Mouse (Mus musculus) CH12.LX (cell line): ENCODE results near the gene 2310061I04Rik. TPM values are rescaled to one million over a fixed set of nuclear protein-coding genes. Genes with fewer than 3 reads are reported as not detected.

Source experiments
- DNase-seq: peaks from one replicate; pipeline ENCODE4 v3.0.0-alpha.2; 2013; ENCODE audit errors: extremely low read depth
- H3K27ac ChIP-seq: 2 replicates; pipeline ENCODE4 v1.5.1; 2012; ENCODE audit warnings: low read depth, mild to moderate bottlenecking, control low read depth, moderate library complexity; ENCODE audit not compliant: insufficient read depth
- H3K27me3 ChIP-seq: replicated peaks from 2 replicates; pipeline ENCODE3; 2012; ENCODE audit warnings: inconsistent platforms
- H3K36me3 ChIP-seq, 2 experiments: replicated peaks in 1 of 2; 2 replicates each; pipeline versions ENCODE3 to v1.6.1; 2012; ENCODE audit warnings: inconsistent platforms in 1 of 2, low read length in 1 of 2, mild to moderate bottlenecking in 1 of 2, mixed read lengths in 1 of 2, moderate library complexity in 1 of 2; ENCODE audit not compliant: control insufficient read depth in 1 of 2, insufficient read depth in 1 of 2
- H3K4me1 ChIP-seq, 2 experiments: 2 replicates each; pipeline ENCODE4 v1.6.1; 2012; ENCODE audit warnings: inconsistent platforms in 1 of 2, moderate library complexity in 1 of 2; ENCODE audit not compliant: insufficient read depth in 2 of 2, control insufficient read depth in 1 of 2
- H3K4me2 ChIP-seq: 2 replicates; pipeline ENCODE4 v1.6.1; 2012; ENCODE audit warnings: low read depth, mild to moderate bottlenecking, control low read depth; ENCODE audit not compliant: poor library complexity, insufficient read depth, severe bottlenecking
- H3K4me3 ChIP-seq, 3 experiments: fragments of 150-350 bp in 1 of 3; sonication (generic) in 1 of 3; replicated peaks in 1 of 3; 2 replicates each; pipeline versions ENCODE3 to v1.5.1; 2011 to 2012; ENCODE audit warnings: low read depth in 2 of 3, low read length in 2 of 3, mild to moderate bottlenecking in 2 of 3, moderate library complexity in 2 of 3, control low read depth in 1 of 3, improper control_type of control experiment in 1 of 3, inconsistent platforms in 1 of 3, mixed read lengths in 1 of 3; ENCODE audit not compliant: poor library complexity in 1 of 3
- H3K79me2 ChIP-seq: replicated peaks from 2 replicates; pipeline ENCODE4 v1.6.1; 2012; ENCODE audit warnings: mild to moderate bottlenecking, moderate library complexity; ENCODE audit not compliant: control insufficient read depth, poor library complexity, insufficient read depth, severe bottlenecking; ENCODE audit errors: extremely low read depth
- H3K9ac ChIP-seq: 2 replicates; pipeline ENCODE4 v1.6.1; 2012; ENCODE audit warnings: low read depth, mild to moderate bottlenecking, control low read depth, moderate library complexity; ENCODE audit not compliant: insufficient read depth
- H3K9me3 ChIP-seq: replicated peaks from 2 replicates; pipeline ENCODE3; 2012; ENCODE audit warnings: low read length, inconsistent platforms, mixed read lengths
- BHLHE40 ChIP-seq: IDR thresholded peaks from 2 replicates; pipeline ENCODE4 v1.6.1; 2011; ENCODE audit warnings: mild to moderate bottlenecking, low read depth, low read length, improper control_type of control experiment
- CHD2 ChIP-seq: IDR thresholded peaks from 2 replicates; pipeline ENCODE4 v1.6.1; 2011; ENCODE audit warnings: low read length, improper control_type of control experiment
- E2F4 ChIP-seq: IDR thresholded peaks from 2 replicates; pipeline ENCODE4 v1.6.1; 2011; ENCODE audit warnings: low read depth, low read length, improper control_type of control experiment; ENCODE audit not compliant: insufficient replicate concordance
- ELF1 ChIP-seq: IDR thresholded peaks from 2 replicates; pipeline ENCODE4 v1.6.1; 2014; ENCODE audit warnings: low read depth, mild to moderate bottlenecking, inconsistent platforms, low read length, improper control_type of control experiment
- EP300 ChIP-seq: IDR thresholded peaks from 2 replicates; pipeline ENCODE4 v1.6.1; 2011; ENCODE audit warnings: low read length, improper control_type of control experiment
- HCFC1 ChIP-seq: IDR thresholded peaks from 2 replicates; pipeline ENCODE4 v1.6.1; 2012; ENCODE audit warnings: low read depth, mild to moderate bottlenecking, inconsistent platforms, low read length, improper control_type of control experiment
- IRF4 ChIP-seq: IDR thresholded peaks from 2 replicates; pipeline ENCODE4 v1.6.1; 2014; ENCODE audit warnings: low read depth, mild to moderate bottlenecking, inconsistent platforms, low read length, improper control_type of control experiment
- JUND ChIP-seq: conservative IDR thresholded peaks from 2 replicates; pipeline ENCODE4 v1.6.1; 2011; ENCODE audit warnings: low read depth, low read length, improper control_type of control experiment
- KAT2A ChIP-seq: IDR thresholded peaks from 2 replicates; pipeline ENCODE4 v1.6.1; 2012; ENCODE audit warnings: low read length, improper control_type of control experiment, inconsistent platforms; ENCODE audit not compliant: insufficient replicate concordance
- MAFK ChIP-seq: IDR thresholded peaks from 2 replicates; pipeline ENCODE4 v1.6.1; 2011; ENCODE audit warnings: low read length, improper control_type of control experiment; ENCODE audit not compliant: insufficient replicate concordance
- MAX ChIP-seq: IDR thresholded peaks from 2 replicates; pipeline ENCODE4 v1.6.1; 2011; ENCODE audit warnings: low read length, improper control_type of control experiment
- MAZ ChIP-seq: IDR thresholded peaks from 2 replicates; pipeline ENCODE4 v1.6.1; 2012; ENCODE audit warnings: low read depth, mild to moderate bottlenecking, inconsistent platforms, low read length, improper control_type of control experiment, moderate library complexity
- MEF2A ChIP-seq: IDR thresholded peaks from 2 replicates; pipeline ENCODE4 v1.6.1; 2014; ENCODE audit warnings: low read depth, mild to moderate bottlenecking, inconsistent platforms, low read length, improper control_type of control experiment, borderline replicate concordance
- MXI1 ChIP-seq: IDR thresholded peaks from 2 replicates; pipeline ENCODE4 v1.6.1; 2011; ENCODE audit warnings: mild to moderate bottlenecking, low read depth, low read length, improper control_type of control experiment
- MYC ChIP-seq: IDR thresholded peaks from 2 replicates; pipeline ENCODE4 v1.6.1; 2011; ENCODE audit warnings: low read depth, mild to moderate bottlenecking, improper control_type of control experiment, low read length
- NRF1 ChIP-seq: IDR thresholded peaks from 2 replicates; pipeline ENCODE4 v1.6.1; 2014; ENCODE audit warnings: low read depth, mild to moderate bottlenecking, inconsistent platforms, low read length, improper control_type of control experiment, moderate library complexity
- PAX5 ChIP-seq: IDR thresholded peaks from 2 replicates; pipeline ENCODE4 v1.6.1; 2012; ENCODE audit warnings: low read length, inconsistent platforms, mixed read lengths
- POLR2A ChIP-seq: IDR thresholded peaks from 2 replicates; pipeline ENCODE4 v1.6.1; 2011; ENCODE audit warnings: low read depth, mild to moderate bottlenecking, improper control_type of control experiment, low read length
- SMC3 ChIP-seq: IDR thresholded peaks from 2 replicates; pipeline ENCODE4 v1.6.1; 2011; ENCODE audit warnings: low read depth, low read length, improper control_type of control experiment
- TBP ChIP-seq: conservative IDR thresholded peaks from 2 replicates; pipeline ENCODE4 v1.6.1; 2011; ENCODE audit warnings: low read depth, low read length, improper control_type of control experiment
- USF1 ChIP-seq: IDR thresholded peaks from 2 replicates; pipeline ENCODE4 v1.6.1; 2014; ENCODE audit warnings: low read depth, mild to moderate bottlenecking, inconsistent platforms, low read length, improper control_type of control experiment
- USF2 ChIP-seq: conservative IDR thresholded peaks from 2 replicates; pipeline ENCODE4 v1.6.1; 2011; ENCODE audit warnings: low read depth, low read length, improper control_type of control experiment
- ZC3H11A ChIP-seq: IDR thresholded peaks from 2 replicates; pipeline ENCODE4 v1.6.1; 2012; ENCODE audit warnings: low read depth, mild to moderate bottlenecking, inconsistent platforms, low read length, improper control_type of control experiment
- ZKSCAN1 ChIP-seq: IDR thresholded peaks from 2 replicates; pipeline ENCODE4 v1.6.1; 2012; ENCODE audit warnings: low read depth, inconsistent platforms, low read length, improper control_type of control experiment, borderline replicate concordance
- dilution Hi-C: fragments of 300-500 bp; cut with MboI; formaldehyde crosslinking; loops from 2 replicates; pipeline ENCODE4 v1.14.3; 2020; ENCODE audit warnings: low sequenced_read_pairs; ENCODE audit not compliant: extremely low pct_unique_long_range_greater_than_20kb, extremely low pct_ligation_motif_present
- in situ Hi-C: fragments of 300-500 bp; cut with MboI; formaldehyde crosslinking; loops from 3 replicates; pipeline ENCODE4 v1.14.3; 2019; ENCODE audit warnings: low sequenced_read_pairs, low pct_ligation_motif_present, low pct_unique_long_range_greater_than_20kb, mixed read lengths
- polyA plus RNA-seq: library from polyadenylated mRNA; unstranded; fragments of >175 nt; gene quantifications from 2 replicates; pipeline ENCODE4 v1.2.1, GENCODE M21; 2012; ENCODE audit warnings: low read depth; ENCODE audit not compliant: insufficient read length
- total RNA-seq, 2 experiments: library from RNA; depleted of rRNA; stranded (reverse); fragments of 300-350 nt in 1 of 2; fragments of >200 nt in 1 of 2; gene quantifications; 2 replicates each; pipeline ENCODE4 v1.2.3; 2012 to 2014

2310061I04Rik gene
- total and polyA plus RNA-seq, 3 experiments, result 5.7 to 46.4 (median 8.7) TPM

DNA sequence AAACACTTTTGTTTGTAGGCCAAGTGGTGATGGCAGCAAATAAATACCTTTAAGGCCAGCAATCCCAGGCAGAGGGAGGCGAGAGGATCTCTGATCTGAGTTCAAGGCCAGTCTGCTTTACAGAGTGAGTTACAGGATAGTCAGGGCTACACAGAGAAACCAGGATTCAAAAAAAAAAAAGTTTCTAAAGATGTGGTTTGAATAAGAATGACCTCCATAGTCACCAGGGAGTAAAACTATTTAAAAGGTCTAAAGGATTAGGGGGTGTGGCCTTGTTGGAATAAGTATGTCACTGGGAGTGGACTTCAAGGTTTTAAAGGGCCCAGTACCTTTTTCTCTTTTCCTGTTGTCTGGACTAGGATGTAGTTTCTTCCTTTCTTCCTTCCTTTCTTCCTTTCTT lies 42.7 kb upstream of the 2310061I04Rik start:
- no peak for TF ChIP-seq MAFK
- TF ChIP-seq KAT2A, result no peak
- no peak for TF ChIP-seq USF2
- TF ChIP-seq MXI1, result no peak
- TF ChIP-seq MAX, result no peak
- TF ChIP-seq SMC3, result no peak
- no peak for TF ChIP-seq IRF4
- TF ChIP-seq JUND, result no peak
- no peak for TF ChIP-seq ZKSCAN1
- no peak for TF ChIP-seq NRF1
- no peak for TF ChIP-seq ELF1
- no peak for TF ChIP-seq E2F4
- no peak for TF ChIP-seq ZC3H11A
- TF ChIP-seq POLR2A, result no peak
- Histone ChIP-seq H3K9ac (no peak overlapping the region), H3K27ac (no peak overlapping the region), H3K4me2 (no peak overlapping the region), H3K27me3 (peaks cover 2% of the 10 kb centered on the region), H3K4me3 (no peak overlapping the region), H3K9me3 (peaks cover 6% of the 10 kb centered on the region), H3K36me3 (no peaks in the 10 kb centered on the region), H3K79me2 (no peaks in the 10 kb centered on the region), H3K4me1 (no peaks in the 10 kb centered on the region)
- in situ Hi-C loops (no loop called here), dilution Hi-C loops (no loop called here)
- no peak for DNase-seq

DNA sequence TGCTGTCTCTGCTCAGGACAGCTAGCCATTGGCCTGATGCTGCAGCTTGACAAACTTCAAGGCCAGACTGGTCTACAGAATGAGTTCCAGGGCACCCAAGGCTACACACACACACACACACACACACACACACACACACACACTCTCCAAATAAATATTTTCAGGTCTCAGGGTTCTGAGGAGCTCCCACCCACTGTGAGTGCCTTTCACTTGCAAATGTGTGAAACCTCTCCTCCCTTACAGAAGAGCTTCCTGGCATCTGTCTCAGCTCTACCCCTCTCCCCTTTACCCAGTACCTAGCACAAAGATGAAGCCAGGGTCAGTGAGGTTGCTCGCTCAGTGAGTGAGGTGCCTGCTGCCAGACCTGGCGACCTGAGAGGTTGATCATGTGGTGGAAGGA lies 41.9 kb upstream of the 2310061I04Rik start:
- no peak overlapping the region for H3K4me3 ChIP-seq
- in situ Hi-C loops, result no loop called here
- no peaks in the 10 kb centered on the region for H3K4me1 ChIP-seq
- peaks cover 2% of the 10 kb centered on the region for H3K27me3 ChIP-seq
- H3K79me2 ChIP-seq, result no peaks in the 10 kb centered on the region
- dilution Hi-C loops, result no loop called here
- no peaks in the 10 kb centered on the region for H3K36me3 ChIP-seq
- H3K9me3 ChIP-seq, result peaks cover 6% of the 10 kb centered on the region
- no peak for DNase-seq
- no peak overlapping the region for H3K27ac ChIP-seq
- TF ChIP-seq MEF2A (no peak), KAT2A (no peak), BHLHE40 (no peak), MXI1 (no peak), PAX5 (no peak), MAZ (no peak), TBP (no peak), ELF1 (no peak), CHD2 (no peak), USF2 (no peak), E2F4 (no peak), MYC (no peak), EP300 (no peak), USF1 (no peak), NRF1 (no peak), HCFC1 (no peak)
- TF ChIP-seq, all 38 proteins: peak for 0
- H3K4me2 ChIP-seq, result no peak overlapping the region
- H3K9ac ChIP-seq, result no peak overlapping the region
